Mouse (Mus musculus) liver, adult 2 months (tissue): ENCODE results near the gene Kdelr1. TPM values are rescaled to one million over a fixed set of nuclear protein-coding genes. Genes with fewer than 3 reads are reported as not detected.

Experiments
- DNase-seq: peaks from one replicate; pipeline ENCODE4 v3.0.0-alpha.2; 2011; ENCODE audit warnings: low read depth, low spot score; ENCODE audit errors: extremely low read depth
- H3K27ac ChIP-seq: fragments of 200-500 bp; replicated peaks from 2 replicates; pipeline ENCODE4 v1.5.1; 2012; ENCODE audit warnings: low read depth, mild to moderate bottlenecking, control low read depth, inconsistent platforms, low read length; ENCODE audit not compliant: insufficient read depth
- H3K27me3 ChIP-seq: fragments of 200-500 bp; 2 replicates; pipeline ENCODE4 v1.6.1; 2012; ENCODE audit warnings: mild to moderate bottlenecking, moderate library complexity, low read length, inconsistent platforms; ENCODE audit not compliant: control insufficient read depth, insufficient read depth
- H3K36me3 ChIP-seq: fragments of 200-500 bp; 2 replicates; pipeline ENCODE4 v1.6.1; 2012; ENCODE audit warnings: low read length, inconsistent platforms; ENCODE audit not compliant: control insufficient read depth, insufficient read depth
- H3K4me1 ChIP-seq: fragments of 200-500 bp; 2 replicates; pipeline ENCODE4 v1.6.1; 2011; ENCODE audit warnings: low read length; ENCODE audit not compliant: control insufficient read depth, insufficient read depth
- H3K4me3 ChIP-seq: fragments of 200-500 bp; 2 replicates; pipeline ENCODE4 v1.5.1; 2011; ENCODE audit warnings: low read depth, mild to moderate bottlenecking, control low read depth, low read length, moderate library complexity; ENCODE audit not compliant: insufficient read depth
- H3K79me2 ChIP-seq: fragments of 200-500 bp; 2 replicates; pipeline ENCODE4 v1.6.1; 2012; ENCODE audit warnings: inconsistent platforms, mild to moderate bottlenecking, low read length, moderate library complexity; ENCODE audit not compliant: control insufficient read depth, insufficient read depth
- H3K9ac ChIP-seq: fragments of 200-500 bp; 2 replicates; pipeline ENCODE4 v1.6.1; 2012; ENCODE audit warnings: low read depth, mild to moderate bottlenecking, control low read depth, inconsistent platforms, low read length
- CTCF ChIP-seq: fragments of 200-500 bp; IDR thresholded peaks from 2 replicates; pipeline ENCODE4 v1.5.1; 2011; ENCODE audit warnings: low read depth, low read length, control low read depth
- POLR2A ChIP-seq: fragments of 200-500 bp; IDR thresholded peaks from 2 replicates; pipeline ENCODE4 v1.6.1; 2011; ENCODE audit warnings: low read length, control low read depth; ENCODE audit not compliant: insufficient read depth; ENCODE audit errors: extremely low read depth
- WGBS: fragments of 180-500 bp; shearing (Covaris S2); methylation state at CpG from one replicate; pipeline ENCODE4 v1.1.7; 2018; 5-methylcytosine and 5-hydroxymethylcytosine counted together
- polyA plus RNA-seq: library from polyadenylated mRNA; depleted of rRNA; stranded (reverse); fragments of >200 nt; gene quantifications from 2 replicates; pipeline ENCODE4 v1.2.3, GENCODE M21; 2012
- total RNA-seq: library from RNA; depleted of rRNA; stranded (reverse); fragments of >200 nt; gene quantifications from 2 replicates; pipeline ENCODE4 v1.2.3, GENCODE M21; 2014

The Kdelr1 gene
- total and polyA plus RNA-seq, 2 experiments, result 68.9 to 253 TPM

- WGBS, result 11% methylated on average over 29 of the region's 30 CpGs
- DNase-seq, result no peak
- no peak overlapping the region for H3K9ac ChIP-seq
- H3K36me3 ChIP-seq, result no peaks in the 10 kb centered on the region; the same call in 1 of the 2 replicates
- H3K79me2 ChIP-seq, result no peaks in the 10 kb centered on the region; the same call in 1 of the 2 replicates
- peaks cover 22% of the 10 kb centered on the region for H3K27me3 ChIP-seq
- TF ChIP-seq CTCF, result no peak
- no peak for TF ChIP-seq POLR2A
- no peak overlapping the region for H3K27ac ChIP-seq
- H3K4me1 ChIP-seq, result peaks cover 6% of the 10 kb centered on the region; the same call in 1 of the 2 replicates
- no peak overlapping the region for H3K4me3 ChIP-seq
These were observed 40.1 kb upstream of the Kdelr1 start for GRCm38 (mm10) chr7:45832428-45832827.

GRCm38 (mm10) chr7:45833148-45833790 is 39.3 kb upstream of the Kdelr1 start:
- Histone ChIP-seq H3K4me3 (no peak overlapping the region; the same call in 1 of the 2 replicates), H3K27ac (no peak overlapping the region), H3K4me1 (peaks cover 6% of the 10 kb centered on the region; the same call in 1 of the 2 replicates), H3K9ac (no peak overlapping the region), H3K79me2 (no peaks in the 10 kb centered on the region; the same call in 1 of the 2 replicates), H3K36me3 (no peaks in the 10 kb centered on the region; the same call in 1 of the 2 replicates), H3K27me3 (peaks cover 22% of the 10 kb centered on the region)
- DNase-seq, result no peak
- 5% methylated on average over 82 of the region's 86 CpGs for WGBS
- no peak for TF ChIP-seq CTCF
- TF ChIP-seq POLR2A, result no peak

- H3K4me3 ChIP-seq, result no peak overlapping the region
- 8% methylated on average over 28 of the region's 31 CpGs for WGBS
- H3K27me3 ChIP-seq, result peaks cover 22% of the 10 kb centered on the region
- H3K9ac ChIP-seq, result no peak overlapping the region
- TF ChIP-seq POLR2A (no peak), CTCF (no peak)
- peaks cover 6% of the 10 kb centered on the region; the same call in 1 of the 2 replicates for H3K4me1 ChIP-seq
- DNase-seq, result no peak
- H3K27ac ChIP-seq, result no peak overlapping the region
- no peaks in the 10 kb centered on the region; the same call in 1 of the 2 replicates for H3K79me2 ChIP-seq
- H3K36me3 ChIP-seq, result no peaks in the 10 kb centered on the region
These were observed 38.6 kb upstream of the Kdelr1 start for GRCm38 (mm10) chr7:45833924-45834323.

- Histone ChIP-seq H3K27ac (no peak overlapping the region), H3K27me3 (no peaks in the 10 kb centered on the region), H3K4me1 (no peaks in the 10 kb centered on the region), H3K36me3 (no peaks in the 10 kb centered on the region), H3K79me2 (no peaks in the 10 kb centered on the region), H3K4me3 (no peak overlapping the region), H3K9ac (no peak overlapping the region)
- no peak for DNase-seq
- WGBS, result 91% methylated on average over 10 of the region's 10 CpGs
- TF ChIP-seq POLR2A, result no peak
- no peak for TF ChIP-seq CTCF
These were observed 29.4 kb upstream of the Kdelr1 start for GRCm38 (mm10) chr7:45842950-45843744.

- H3K27ac ChIP-seq, result no peak overlapping the region
- WGBS, result 58% methylated on average over 6 of the region's 6 CpGs
- H3K4me1 ChIP-seq, result no peaks in the 10 kb centered on the region
- no peaks in the 10 kb centered on the region for H3K27me3 ChIP-seq
- no peaks in the 10 kb centered on the region for H3K79me2 ChIP-seq
- TF ChIP-seq POLR2A, result no peak
- TF ChIP-seq CTCF, result no peak
- no peak overlapping the region for H3K4me3 ChIP-seq
- H3K36me3 ChIP-seq, result no peaks in the 10 kb centered on the region
- no peak overlapping the region for H3K9ac ChIP-seq
- no peak for DNase-seq
These were observed 24.0 kb upstream of the Kdelr1 start for GRCm38 (mm10) chr7:45848447-45849027.

GRCm38 (mm10) chr7:45850661-45851060 is 21.9 kb upstream of the Kdelr1 start:
- H3K4me3 ChIP-seq, result no peak overlapping the region
- 66% methylated on average over 3 of the region's 3 CpGs for WGBS
- H3K79me2 ChIP-seq, result no peaks in the 10 kb centered on the region
- no peaks in the 10 kb centered on the region for H3K36me3 ChIP-seq
- H3K27ac ChIP-seq, result no peak overlapping the region
- DNase-seq, result no peak
- no peaks in the 10 kb centered on the region for H3K4me1 ChIP-seq
- TF ChIP-seq CTCF, result no peak
- TF ChIP-seq POLR2A, result no peak
- H3K9ac ChIP-seq, result no peak overlapping the region
- H3K27me3 ChIP-seq, result no peaks in the 10 kb centered on the region
